Mouse (Mus musculus) adrenal gland, adult 18-20 months (tissue): ENCODE measurements around the gene Prkaa1. TPM values are rescaled to one million over a fixed set of nuclear protein-coding genes. Genes with fewer than 3 reads are reported as not detected.
A peak's percentile ranks its signal among the peaks of the same experiment; 100 is the strongest.
"Not testable (repeated sequence)": the region's sequence is repeated elsewhere in the genome, so short reads cannot be mapped to it uniquely, and the experiment has no call there.

Source experiments
- DNase-seq, 2 experiments: peaks; one replicate each; pipeline ENCODE4 v3.0.0; 2021 to 2022; ENCODE audit warnings: low spot score in 2 of 2
- total RNA-seq, 2 experiments: library from RNA; stranded (reverse); gene quantifications; 1 replicate in 1 of 2; 2 replicates in 1 of 2; pipeline ENCODE4 v1.2.3; 2021

Gene Prkaa1
- total RNA-seq, 2 experiments from 2014 or later = 31.8 to 36.3 TPM

DNA sequence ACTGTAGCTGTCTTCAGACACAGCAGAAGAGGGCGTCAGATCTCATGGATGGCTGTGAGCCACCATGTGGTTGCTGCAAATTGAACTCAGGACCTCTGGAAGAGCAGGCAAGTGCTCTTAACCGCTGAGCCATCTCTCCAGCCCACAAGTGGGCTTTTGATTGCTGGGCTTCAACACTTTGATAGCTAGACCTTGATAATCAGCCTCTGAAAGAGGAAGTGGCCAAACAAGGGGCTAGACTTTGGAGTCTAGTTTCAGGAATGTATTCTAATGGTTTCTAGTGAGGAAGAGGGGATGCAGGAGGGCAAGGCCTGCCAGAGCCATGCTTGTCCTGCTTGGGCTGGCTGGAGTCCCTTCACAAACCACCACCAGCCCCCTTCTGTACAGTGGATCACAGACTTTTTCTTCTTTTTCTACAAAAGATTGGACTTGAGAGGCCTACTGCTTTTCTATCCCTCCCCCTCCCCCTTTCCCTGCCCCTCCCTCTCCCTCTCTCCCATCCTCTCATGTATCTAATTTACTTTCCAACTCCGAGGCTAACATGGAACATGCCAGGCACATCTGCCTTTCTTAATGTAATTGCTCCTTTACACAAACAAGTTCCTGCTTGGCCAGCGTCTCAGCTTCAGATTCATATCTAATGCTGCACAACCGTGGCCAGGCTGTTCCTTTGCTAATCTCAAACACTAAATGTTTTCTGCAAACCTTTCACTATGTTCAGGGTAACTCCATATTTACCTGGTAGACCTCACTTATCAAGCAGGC lies 15.3 kb upstream of the Prkaa1 start:
- no peak for DNase-seq

DNA sequence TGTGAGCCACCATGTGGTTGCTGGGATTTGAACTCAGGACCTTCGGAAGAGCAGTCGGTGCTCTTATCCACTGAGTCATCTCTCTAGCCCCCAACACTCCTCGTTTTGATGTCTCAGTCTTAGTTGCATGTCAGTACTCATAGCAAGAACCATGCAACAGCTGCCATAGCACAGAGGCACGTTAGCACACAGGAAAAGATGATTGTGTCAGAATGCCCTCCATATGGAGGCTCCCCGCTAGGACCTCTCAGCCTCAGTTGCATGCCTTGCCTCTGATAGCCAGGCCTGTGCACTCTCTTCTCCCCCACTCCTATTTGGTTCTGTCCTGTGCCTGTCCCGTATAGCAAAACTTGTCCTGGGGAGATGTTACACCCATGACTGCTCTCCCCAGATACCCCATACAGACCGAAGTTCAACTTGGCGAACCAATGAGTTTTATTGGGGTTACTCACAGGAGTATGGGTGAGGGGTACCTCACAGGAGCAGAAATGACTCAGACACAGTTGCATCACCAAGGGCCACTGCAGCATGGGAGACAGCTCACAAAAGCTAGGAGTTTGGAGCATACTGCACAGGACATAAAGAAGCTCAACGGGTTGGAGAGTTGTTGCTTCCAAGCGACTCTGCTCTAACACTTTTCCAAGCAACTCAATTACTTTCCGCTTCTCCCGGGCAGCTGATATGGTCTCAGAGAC lies 14.4 kb upstream of the Prkaa1 start:
- no peak for DNase-seq

DNA sequence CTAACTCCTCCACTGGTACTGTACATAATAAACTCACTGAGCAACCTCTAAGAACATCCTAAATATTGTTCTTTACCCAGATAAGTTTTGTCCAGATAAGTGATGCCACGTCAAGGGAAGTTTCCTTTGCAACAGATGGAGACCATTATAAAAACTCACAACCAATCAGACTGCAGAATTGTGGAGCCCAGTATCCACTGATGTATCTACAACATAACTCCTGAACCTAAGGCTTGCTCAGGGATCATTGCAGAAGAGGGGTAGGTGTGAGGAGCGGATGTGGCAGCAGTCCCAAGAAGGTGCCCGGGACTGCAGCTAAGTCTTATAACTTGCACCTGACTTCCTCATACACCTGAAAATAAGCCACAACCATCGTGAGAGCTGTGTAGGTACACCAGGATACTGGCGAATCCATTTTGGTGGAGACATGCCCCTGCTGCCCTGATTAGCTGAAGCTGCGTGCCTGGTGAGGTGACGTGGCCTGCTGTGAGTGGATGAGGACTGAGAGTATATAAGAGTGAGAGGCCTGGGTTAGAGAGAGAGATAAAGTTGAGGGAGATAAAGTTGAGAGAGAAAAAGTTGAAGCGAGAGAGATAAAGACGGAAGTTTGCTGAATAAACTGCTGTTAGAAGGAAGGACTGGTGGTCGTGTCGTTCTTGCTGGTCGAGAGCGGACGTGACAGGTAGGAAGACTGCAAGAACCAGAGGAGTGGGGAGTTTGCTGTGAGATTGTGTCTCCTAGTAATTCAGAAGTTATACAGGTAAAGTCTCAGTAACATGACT lies 12.6 kb upstream of the Prkaa1 start:
- DNase-seq = not testable (repeated sequence)

DNA sequence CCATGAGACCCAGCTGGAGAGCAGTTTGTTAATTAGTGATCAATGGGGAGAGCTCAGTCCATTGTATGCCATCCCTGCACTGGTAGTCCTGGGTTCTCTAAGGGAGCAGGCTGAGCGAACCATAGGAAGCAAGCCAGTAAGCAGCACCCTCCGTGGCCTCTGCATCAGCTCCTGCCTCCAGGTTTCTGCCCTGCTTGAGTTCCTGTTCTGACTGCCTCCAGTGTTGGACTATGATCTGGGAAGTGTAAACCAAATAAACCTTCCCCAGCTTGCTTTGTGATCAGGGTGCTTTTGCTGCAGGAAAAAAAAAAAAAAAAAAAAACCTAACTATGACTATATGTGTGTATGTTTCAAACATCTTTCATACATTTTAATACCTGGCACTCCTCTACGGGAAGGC lies 10.4 kb upstream of the Prkaa1 start:
- no peak for DNase-seq

DNA sequence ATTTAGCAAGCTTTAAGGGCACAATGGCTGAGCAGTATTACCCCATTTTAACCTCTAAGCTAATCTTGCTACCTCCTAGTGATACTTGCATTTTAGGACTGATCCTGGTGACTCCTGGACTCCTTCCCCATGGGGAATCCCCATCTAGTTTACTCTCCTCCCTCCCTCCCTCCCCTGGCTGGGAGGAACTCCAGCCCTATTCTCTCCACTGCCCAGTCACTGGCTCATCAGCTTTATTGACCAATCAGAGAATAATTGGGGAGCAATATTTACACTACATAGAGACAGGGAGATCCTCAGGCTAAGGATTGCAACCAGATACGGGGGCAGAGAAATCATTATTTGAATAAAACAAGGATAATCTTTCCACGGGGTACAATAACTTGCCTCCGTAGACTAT lies 9.5 kb upstream of the Prkaa1 start:
- no peak for DNase-seq

DNA sequence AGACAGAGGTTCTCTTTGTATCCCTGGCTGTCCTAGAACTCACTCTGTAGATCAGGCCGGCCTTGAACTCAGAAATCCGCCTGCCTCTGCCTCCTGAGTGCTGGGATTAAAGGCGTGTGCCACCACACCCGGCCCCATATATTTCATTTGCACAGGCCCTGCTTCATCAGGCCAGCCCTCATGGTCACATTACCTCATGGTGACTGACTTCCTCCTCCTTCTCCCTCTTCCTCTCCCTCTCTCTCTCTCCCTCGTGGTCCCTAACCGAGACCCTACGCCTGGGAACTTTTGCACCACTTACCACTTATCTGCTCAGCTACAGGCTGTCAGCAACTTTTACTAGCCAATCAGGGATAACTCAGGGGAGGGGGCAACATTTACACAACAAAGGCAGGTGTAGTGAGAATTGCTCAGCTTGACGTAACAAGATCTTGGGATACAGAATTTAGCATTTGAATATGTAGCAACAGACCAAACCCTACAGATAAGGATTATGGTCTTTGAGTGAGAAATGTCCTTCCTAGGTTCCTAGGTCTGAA lies 8.6 kb upstream of the Prkaa1 start:
- no peak for DNase-seq

DNA sequence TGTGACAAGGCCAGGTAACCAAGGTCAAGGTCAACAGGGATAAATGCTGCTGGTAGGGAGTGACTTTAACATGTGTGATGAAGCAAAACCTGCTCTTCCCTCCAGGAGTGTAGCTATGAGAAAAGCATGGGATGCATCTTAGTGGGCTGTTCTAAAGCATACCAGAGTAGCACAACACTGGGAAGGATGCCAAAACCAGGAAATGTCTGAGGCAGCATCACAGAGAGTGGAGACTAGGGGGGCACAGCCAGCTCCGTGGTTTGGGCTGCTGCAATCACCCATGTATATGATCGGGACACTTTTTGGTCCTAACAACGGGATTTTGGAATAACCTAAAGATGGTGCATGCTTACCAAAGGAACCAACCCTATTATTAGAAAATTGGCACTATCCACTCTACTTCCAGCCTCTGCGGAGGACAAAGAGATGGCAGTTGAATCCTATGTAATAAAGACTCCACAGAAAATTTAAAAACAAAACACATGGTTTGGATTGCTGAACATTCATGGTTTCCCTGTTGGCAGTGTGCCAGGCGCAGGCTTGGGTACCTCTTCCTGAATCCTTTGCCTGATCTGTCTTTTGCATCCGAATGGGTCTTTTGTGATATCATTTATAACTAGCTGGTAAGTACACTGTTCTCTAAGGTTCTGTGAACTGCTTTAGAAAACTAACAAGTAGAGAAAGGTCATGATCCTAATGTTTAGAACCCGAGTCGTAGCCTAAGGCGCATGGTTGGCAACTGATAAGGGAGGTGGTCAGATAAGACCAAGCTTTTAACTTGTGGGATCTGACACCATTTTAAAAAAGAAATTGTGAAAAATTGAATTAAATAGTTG lies 5.4 kb upstream of the Prkaa1 start:
- no peak for DNase-seq

DNA sequence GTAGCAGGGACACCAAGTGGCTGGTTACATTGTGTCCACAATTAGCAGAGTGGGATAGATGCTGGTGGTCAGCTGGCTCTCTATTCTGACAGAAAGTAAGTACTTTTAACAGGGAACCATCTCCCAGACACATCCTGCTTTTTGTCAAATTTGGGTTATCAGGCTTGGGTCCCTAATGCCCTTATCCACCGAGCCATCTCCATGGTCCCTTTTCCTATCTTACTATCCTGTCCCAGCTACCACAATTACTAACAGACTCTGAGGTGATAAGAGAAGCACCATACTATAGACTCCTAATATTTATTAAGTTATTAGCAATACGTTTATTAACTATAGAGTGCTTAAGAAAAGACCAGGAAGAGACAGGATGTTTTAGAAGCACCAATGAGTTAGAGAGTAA lies 4.3 kb upstream of the Prkaa1 start:
- DNase-seq = no peak

DNA sequence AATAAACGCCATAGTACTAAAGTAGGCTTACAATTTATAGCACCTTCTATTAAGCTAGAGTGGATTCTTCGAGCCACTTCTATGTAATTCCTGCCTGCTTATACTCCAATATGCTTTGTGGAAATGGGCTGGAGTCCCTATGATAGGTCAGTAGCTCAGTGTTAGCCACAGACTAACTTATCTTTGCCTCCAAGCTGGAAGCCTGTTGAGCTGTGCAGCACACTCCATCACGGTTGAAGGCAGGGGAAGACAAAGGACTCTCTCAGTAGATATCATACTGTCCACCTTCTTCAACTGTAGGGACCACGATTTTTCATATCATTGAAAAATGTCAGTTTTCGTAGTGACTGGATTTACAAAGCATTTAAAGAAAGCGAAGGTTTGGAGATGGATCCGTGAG lies 3.8 kb upstream of the Prkaa1 start:
- no peak for DNase-seq

DNA sequence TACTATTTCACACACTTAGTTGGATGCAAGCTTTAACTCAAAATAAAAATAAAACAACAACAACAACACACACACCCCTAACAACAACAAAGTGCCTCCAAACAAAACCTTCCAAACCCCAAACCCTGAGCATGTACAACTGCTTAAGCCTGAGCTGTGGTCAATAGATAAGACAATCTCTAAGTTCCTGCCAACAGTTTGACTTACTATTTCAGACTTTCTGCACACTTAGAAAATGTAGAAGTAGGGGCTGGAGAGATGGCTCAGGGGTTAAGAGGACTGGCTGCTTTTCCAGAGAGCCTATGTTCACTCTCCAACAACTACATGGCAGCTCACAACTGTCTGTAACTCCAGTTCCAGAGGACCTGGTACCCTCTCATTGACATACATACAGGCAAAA lies 3.3 kb upstream of the Prkaa1 start:
- no peak for DNase-seq

DNA sequence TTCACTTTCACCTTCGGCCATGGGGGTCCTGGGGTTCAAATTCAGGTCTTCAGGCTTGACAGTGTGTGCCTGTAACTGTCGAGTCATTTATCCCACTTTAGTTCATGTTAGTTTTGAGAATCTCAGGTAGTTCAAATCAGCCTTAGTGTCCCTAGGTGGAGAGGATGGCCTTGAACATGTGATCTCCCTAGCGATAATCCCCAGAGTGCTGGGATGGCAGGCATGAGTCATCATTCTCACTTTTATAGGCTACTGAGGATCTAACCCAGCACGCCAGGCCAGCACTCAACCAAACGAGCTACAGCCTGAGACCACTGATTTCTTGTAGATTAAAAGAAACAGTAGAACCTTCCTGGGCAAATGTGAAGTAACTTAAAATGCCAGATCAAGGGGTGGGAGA lies 1.6 kb upstream of the Prkaa1 start:
- no peak for DNase-seq

DNA sequence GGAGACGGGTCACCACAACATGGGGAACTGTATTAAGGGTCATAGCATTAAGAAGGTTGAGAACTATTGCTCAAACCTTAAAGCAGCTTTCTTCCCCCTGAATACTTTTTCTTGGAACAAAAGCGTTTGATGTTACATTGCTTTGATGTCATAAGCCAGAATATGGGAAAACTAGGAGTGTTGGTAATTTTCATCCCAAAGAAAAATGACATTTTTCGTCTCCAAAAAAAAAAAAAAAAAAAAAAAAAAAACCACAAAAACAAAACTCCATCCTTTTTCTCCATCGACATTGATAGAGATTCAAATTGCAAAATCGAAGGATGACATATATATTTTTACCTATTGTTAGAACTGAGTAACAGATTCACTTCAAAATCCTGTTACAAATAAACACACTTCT lies 947 bp upstream of the Prkaa1 start:
- no peak for DNase-seq

DNA sequence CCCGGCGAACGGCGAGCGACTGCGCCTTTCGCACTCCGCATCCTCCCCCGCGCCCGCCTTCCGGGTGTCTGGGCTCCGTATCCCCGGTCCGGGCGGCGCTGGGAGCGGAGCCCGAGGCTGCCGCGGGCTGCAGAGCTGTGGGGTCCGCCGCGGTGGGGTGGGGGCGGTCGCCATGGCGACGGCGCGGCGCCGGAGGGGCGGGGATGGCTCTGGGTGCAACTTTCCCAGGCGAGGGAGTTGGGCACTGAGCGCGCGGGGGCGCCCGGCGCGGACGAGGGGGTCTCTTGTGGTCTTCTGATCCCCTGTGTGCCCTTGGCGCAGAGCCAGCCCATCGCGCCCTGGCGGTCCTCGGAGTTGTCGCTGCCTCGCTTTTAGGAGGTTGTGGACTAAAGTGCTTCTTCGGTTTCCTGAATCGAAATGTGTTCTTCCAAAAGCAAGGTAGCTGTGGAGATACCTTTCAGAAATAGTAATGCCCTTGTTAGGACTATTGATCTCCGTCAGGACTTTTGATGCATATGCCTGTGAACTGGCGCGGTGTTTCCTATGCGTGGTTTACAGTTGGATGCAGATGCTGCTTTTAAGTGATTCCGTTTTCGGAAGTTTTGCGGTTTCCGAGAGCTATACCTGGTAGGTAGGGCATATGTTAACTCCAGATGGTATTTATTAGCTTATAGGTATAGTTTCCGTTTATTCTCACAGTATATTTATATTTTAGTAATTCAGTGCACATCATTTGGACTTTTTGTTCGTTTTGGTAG lies 539 bp downstream of the Prkaa1 start:
- DNase-seq = peak; percentile 69 to 73

DNA sequence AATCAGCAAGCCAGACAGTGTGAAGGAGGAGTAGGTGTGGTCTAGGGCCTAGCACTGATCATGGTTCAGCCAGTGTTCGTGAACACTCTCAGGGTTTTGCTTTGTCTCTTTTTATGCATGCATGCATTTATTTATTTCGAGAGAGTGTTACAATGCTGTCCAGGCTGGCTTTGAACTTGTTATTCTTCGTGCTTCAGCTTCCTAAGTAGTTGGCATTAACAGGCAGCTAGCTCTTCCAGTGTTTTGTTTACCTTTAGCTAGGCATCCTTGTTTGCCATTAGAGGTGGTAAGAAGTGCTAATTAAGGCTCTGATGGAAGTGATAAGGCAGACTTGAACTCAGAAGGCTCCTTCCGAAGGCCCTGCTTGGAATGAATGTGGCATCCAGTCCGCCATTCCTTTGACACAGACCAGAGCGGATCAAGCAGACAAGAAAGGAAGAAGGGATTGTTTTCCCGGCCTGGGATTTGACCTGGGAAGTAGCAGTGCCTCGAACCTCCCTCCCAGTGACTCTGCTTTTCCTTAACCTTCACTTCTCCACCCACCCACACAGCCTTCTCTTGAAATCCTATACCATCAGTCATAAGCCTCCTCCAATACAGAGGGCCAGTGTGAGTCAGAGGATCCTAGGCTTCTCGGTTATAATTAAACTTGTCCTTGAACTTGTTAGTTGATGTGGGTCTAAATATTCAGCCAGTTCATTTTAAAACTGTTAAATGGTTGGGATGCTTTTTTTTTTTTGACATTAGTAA lies 1.7 kb downstream of the Prkaa1 start:
- DNase-seq = no peak

DNA sequence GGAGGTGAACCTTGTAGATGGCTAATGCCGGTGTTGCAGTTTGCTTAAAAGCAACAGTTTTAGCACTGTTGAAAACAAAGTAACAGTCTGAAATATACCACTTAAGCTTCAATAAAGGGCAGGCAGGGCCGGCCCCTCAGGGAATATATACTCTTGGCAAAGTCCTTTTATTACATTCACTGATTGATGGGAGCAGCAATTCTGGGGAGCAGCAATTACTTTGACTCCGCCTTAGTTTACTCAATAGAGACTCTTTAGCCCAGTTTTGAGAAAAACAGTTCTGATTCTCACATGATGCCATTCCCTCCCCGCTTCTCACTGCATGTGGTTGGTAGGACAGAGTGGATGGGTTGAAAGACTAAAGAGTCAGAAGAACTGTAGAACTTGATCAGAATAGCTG lies 5.5 kb downstream of the Prkaa1 start:
- DNase-seq = no peak

DNA sequence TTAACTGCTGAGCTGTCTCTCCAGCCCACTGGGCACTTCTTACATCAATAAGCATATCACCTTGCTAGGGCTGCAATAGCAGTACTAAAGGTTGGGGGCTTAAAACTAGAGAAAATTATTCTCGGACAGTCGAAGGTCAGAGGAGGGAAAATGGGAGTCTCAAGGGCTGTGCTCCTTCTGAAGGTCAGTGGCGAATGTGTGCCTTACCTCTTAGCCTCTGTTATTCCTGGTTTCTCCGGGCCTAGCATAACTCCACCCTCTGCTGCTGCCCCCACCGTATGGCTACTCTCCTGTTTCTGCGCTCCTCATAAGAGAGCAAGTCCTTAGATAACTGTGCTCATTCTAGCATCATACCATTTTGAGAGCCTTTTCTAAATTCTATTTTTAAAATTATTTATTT lies 8.5 kb downstream of the Prkaa1 start:
- no peak for DNase-seq

DNA sequence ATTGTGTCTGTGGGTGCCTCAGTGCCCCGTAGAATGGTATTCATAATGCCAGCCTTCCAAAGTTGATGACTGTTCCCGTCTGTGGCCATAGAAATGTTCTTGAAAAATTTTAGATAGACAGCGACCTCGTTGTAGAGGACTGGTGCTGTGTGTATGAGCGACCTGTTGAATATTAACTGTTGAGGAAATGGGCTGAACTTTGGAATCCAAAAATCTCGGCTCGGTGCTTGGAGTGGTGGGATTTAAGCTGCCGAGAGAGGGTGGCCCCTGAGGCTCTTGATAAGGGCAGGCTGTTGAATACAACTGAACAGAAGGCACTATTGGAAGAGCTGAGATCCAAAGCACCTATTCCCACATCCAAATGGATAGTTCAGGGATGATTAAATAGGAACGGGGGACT lies 11.0 kb downstream of the Prkaa1 start:
- DNase-seq = no peak

DNA sequence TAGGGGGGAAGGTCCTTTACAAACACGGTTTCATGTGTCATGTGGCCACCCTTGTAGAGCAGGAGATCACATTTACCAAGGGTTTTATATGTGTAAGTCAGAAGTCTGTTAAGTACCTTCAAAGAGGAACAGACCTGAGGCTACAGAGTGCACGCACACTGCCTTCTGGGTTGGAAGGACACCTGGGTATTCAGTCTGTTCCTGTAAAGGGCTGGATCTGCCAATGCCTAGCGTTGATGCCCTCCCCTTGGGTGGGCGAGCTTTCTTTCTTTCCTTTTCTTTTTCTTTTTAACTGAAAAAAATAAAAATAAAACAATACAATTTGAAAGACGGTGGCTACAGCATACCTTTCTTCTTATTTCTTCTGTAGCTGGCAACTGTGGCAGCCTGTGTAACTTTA lies 11.4 kb downstream of the Prkaa1 start:
- no peak for DNase-seq

DNA sequence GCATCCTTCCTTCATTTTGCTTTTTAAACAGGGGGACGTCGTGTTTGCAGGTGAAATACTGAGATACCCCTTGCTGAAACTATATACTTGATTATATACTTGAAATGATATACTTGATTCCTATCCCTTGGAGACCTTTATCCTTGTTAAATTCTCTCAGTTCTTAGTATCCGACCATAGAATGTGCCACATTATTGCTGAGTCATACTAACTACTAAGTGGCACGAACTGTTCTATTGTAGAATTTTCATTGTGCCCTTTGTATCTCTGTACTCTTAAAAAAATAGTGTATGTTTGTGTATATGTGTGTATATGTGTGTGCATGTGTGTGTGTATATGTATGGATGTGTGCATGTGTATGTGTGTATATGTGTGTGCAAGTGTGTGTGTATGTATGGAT lies 12.7 kb downstream of the Prkaa1 start:
- no peak for DNase-seq
